Mouse (Mus musculus) kidney, adult 8-10 months (tissue): ENCODE data around the gene Gsto2.
A peak's percentile ranks its signal among the peaks of the same experiment; 100 is the strongest.
"Not testable (repeated sequence)": the region's sequence is repeated elsewhere in the genome, so short reads cannot be mapped to it uniquely, and the experiment has no call there.

Source experiments
- DNase-seq, 2 experiments: peaks; one replicate each; pipeline ENCODE4 v3.0.0; 2022

The Gsto2 gene

GRCm38 (mm10) chr19:47865353-47865947 is at the start of gene Gsto2:
Gene Gsto2, plus strand, starts transcription at chr19:47865534.
- peak; percentile 94 for DNase-seq

GRCm38 (mm10) chr19:47817692-47818091 is 47.6 kb upstream of the Gsto2 start:
- no peak for DNase-seq

- peak; percentile 28 to 67 for DNase-seq
These were observed 44.4 kb upstream of the Gsto2 start for GRCm38 (mm10) chr19:47820832-47821493.

- no peak for DNase-seq
These were observed 43.9 kb upstream of the Gsto2 start for GRCm38 (mm10) chr19:47821494-47821872.

GRCm38 (mm10) chr19:47822143-47822796 is 43.1 kb upstream of the Gsto2 start:
- DNase-seq, result no peak

GRCm38 (mm10) chr19:47824026-47824425 is 41.3 kb upstream of the Gsto2 start:
- DNase-seq, result no peak

GRCm38 (mm10) chr19:47829913-47830450 is 35.4 kb upstream of the Gsto2 start:
- DNase-seq, result no peak

GRCm38 (mm10) chr19:47831111-47831510 is 34.2 kb upstream of the Gsto2 start:
- DNase-seq, result no peak

- no peak for DNase-seq
These were observed 33.0 kb upstream of the Gsto2 start for GRCm38 (mm10) chr19:47832316-47832715.

GRCm38 (mm10) chr19:47834614-47835013 is 30.7 kb upstream of the Gsto2 start:
- DNase-seq, result no peak

GRCm38 (mm10) chr19:47835776-47836175 is 29.6 kb upstream of the Gsto2 start:
- DNase-seq, result no peak

GRCm38 (mm10) chr19:47836701-47837526 is 28.4 kb upstream of the Gsto2 start:
- peak in 1 of 2 experiments; percentile 21 for DNase-seq

GRCm38 (mm10) chr19:47837527-47837901 is 27.8 kb upstream of the Gsto2 start:
- no peak for DNase-seq

- not testable (repeated sequence) for DNase-seq
These were observed 24.1 kb upstream of the Gsto2 start for GRCm38 (mm10) chr19:47841234-47841633.

- no peak for DNase-seq
These were observed 15.6 kb upstream of the Gsto2 start for GRCm38 (mm10) chr19:47849735-47850134.

- DNase-seq, result not testable (repeated sequence)
These were observed 13.2 kb upstream of the Gsto2 start for GRCm38 (mm10) chr19:47852131-47852530.

GRCm38 (mm10) chr19:47853053-47853452 is 12.3 kb upstream of the Gsto2 start:
- no peak for DNase-seq

GRCm38 (mm10) chr19:47853951-47854795 is 11.2 kb upstream of the Gsto2 start:
- DNase-seq, result no peak

GRCm38 (mm10) chr19:47854796-47855783 is 10.2 kb upstream of the Gsto2 start, which contains the start of gene Gsto1:
Gene Gsto1, plus strand, starts transcription at chr19:47854970.
- peak; percentile 82 to 91 for DNase-seq
